Mouse (Mus musculus): Measurements from ENCODE around the gene Relb. TPM values are rescaled to one million over a fixed set of nuclear protein-coding genes. Genes with fewer than 3 reads are reported as not detected.

Gene Relb
- total RNA-seq, 2 experiments from 2014 or later = 9.1 to 9.7 TPM

GRCm38 (mm10) chr7:19557982-19558900 lies 71.0 kb downstream of the Relb start:
- DNase-seq (ENCODE audit: low spot score in 2 of 2) = no peak

- DNase-seq (ENCODE audit: low spot score in 2 of 2) = no peak
Measured at GRCm38 (mm10) chr7:19557086-19557485, 72.2 kb downstream of the Relb start.

Other genes starting within 250 kb of the Relb start
- 10 to 100 TPM; 37.5 to 38.3 TPM for gene Ercc2, start 247.4 kb downstream of the Relb start, total RNA-seq (2021)
- 1 to 10 TPM; 4.5 to 5.5 TPM for gene Klc3, start 225.3 kb downstream of the Relb start, total RNA-seq (2021)
- gene Ckm, start 224.7 kb downstream of the Relb start, total RNA-seq (2021) = not detected
- 10 to 100 TPM; 88.3 to 92.0 TPM for gene Mark4, start 170.6 kb downstream of the Relb start, total RNA-seq (2021)
- gene Exoc3l2, start 166.1 kb downstream of the Relb start, total RNA-seq (2021) = under 1 TPM; 0.38 to 0.59 TPM
- 1 to 10 TPM; 6.1 to 6.3 TPM for gene Bloc1s3, start 121.1 kb downstream of the Relb start, total RNA-seq (2021)
- gene Trappc6a, start 121.0 kb downstream of the Relb start, total RNA-seq (2021) = 10 to 100 TPM; 20.7 to 21.5 TPM
- gene Nkpd1, start 111.6 kb downstream of the Relb start, total RNA-seq (2021) = under 1 TPM; 0.56 to 0.57 TPM
- 100 to 1,000 TPM; 122 to 129 TPM for gene Ppp1r37, start 66.4 kb downstream of the Relb start, total RNA-seq (2021)
- under 1 TPM; 0.74 to 0.89 TPM for gene Zfp296, start 52.2 kb downstream of the Relb start, total RNA-seq (2021)
- 10 to 100 TPM; 44.4 to 45.6 TPM for gene Gemin7, start 51.8 kb downstream of the Relb start, total RNA-seq (2021)
- gene Clasrp, start 25.0 kb downstream of the Relb start, total RNA-seq (2021) = 10 to 100 TPM; 79.5 to 81.8 TPM
- 100 to 1,000 TPM; 133 to 143 TPM for gene Clptm1, start 35.6 kb upstream of the Relb start, total RNA-seq (2021)
- gene Apoc2, start 48.5 kb upstream of the Relb start, total RNA-seq (2021) = not detected
- gene Gm44805, start 52.0 kb upstream of the Relb start, total RNA-seq (2021) = not detected
- not detected for gene Apoc4, start 52.0 kb upstream of the Relb start, total RNA-seq (2021)
- 1 to 10 TPM; 5.8 to 8.7 TPM for gene Apoc1, start 63.2 kb upstream of the Relb start, total RNA-seq (2021)
- 1,000 to 10,000 TPM; 2,690 to 2,764 TPM for gene Apoe, start 69.8 kb upstream of the Relb start, total RNA-seq (2021)
- 100 to 1,000 TPM; 110 to 114 TPM for gene Tomm40, start 86.0 kb upstream of the Relb start, total RNA-seq (2021)
- gene Nectin2, start 121.0 kb upstream of the Relb start, total RNA-seq (2021) = 1 to 10 TPM; 5.0 to 5.1 TPM
- gene Bcam, start 141.6 kb upstream of the Relb start, total RNA-seq (2021) = 10 to 100 TPM; 12.4 to 12.9 TPM
- gene Cblc, start 167.4 kb upstream of the Relb start, total RNA-seq (2021) = not detected
- gene Bcl3, start 193.3 kb upstream of the Relb start, total RNA-seq (2021) = 1 to 10 TPM in 1 of 2 experiments, under 1 TPM in 1; 0.27 to 1.1 TPM
- 1 to 10 TPM; 1.2 to 2.3 TPM for gene Gm19345, start 222.6 kb upstream of the Relb start, total RNA-seq (2021)
- gene Ceacam16, start 231.9 kb upstream of the Relb start, total RNA-seq (2021) = not detected

Data from layer of hippocampus, adult 18-20 months (tissue).